Mouse (Mus musculus): ENCODE results near the gene Mphosph9.
"Not testable (repeated sequence)": the region's sequence is repeated elsewhere in the genome, so short reads cannot be mapped to it uniquely, and the experiment has no call there.

The Mphosph9 gene

GRCm38 (mm10) chr5:124236180-124236579, 91.6 kb downstream of the Mphosph9 start:
- DNase-seq (ENCODE audit: low spot score), result no peak

- DNase-seq (ENCODE audit: low spot score), result no peak
Observed at GRCm38 (mm10) chr5:124234778-124235177, 93.0 kb downstream of the Mphosph9 start.

GRCm38 (mm10) chr5:124233874-124234661, 93.7 kb downstream of the Mphosph9 start:
- DNase-seq (ENCODE audit: low spot score), result no peak

- no peak for DNase-seq (ENCODE audit: low spot score)
Observed at GRCm38 (mm10) chr5:124233144-124233465, 94.7 kb downstream of the Mphosph9 start.

DNA sequence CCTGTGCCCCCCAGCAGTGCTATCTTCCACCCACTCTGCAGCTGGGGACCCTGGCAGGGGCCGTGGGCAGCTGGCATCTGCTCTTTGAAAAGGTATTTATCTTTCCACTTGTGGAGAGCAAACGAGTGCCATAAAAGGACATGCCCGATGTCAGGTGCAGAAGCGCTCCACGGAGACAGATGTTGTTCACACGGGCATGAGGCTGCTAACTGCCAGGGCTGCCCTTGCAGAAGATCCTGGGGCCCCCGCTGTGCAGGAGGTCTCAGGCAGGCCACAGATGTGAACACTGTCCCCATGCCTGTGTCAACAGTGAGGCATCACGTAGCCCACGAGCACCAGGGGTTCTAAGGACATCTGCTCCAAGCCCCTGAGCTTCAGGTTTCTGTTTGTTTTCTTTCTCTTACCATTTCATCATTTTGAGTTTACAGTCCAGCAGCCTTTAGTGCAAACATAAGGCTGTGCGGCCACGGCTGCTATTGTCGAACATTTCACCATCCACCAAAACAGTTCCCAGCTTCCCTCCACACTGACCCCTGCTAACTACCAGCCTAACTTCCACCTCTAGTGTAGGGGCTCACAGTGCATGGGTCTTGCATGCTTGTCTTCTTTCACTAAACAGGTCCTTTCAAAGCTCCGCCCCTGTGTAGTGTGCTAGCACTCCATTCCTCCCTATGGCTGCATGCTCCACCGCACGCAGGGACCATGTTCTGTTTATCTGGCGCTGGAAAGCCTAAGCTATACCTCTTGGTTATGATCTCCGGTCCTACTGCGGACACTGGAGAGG, 95.2 kb downstream of the Mphosph9 start:
- no peak for DNase-seq (ENCODE audit: low spot score)

- DNase-seq (ENCODE audit: low spot score), result no peak
Observed at GRCm38 (mm10) chr5:124230461-124230860, 97.3 kb downstream of the Mphosph9 start.

GRCm38 (mm10) chr5:124227193-124227592, 100.6 kb downstream of the Mphosph9 start:
- DNase-seq (ENCODE audit: low spot score), result no peak

GRCm38 (mm10) chr5:124226494-124226893, 101.3 kb downstream of the Mphosph9 start:
- DNase-seq (ENCODE audit: low spot score), result no peak

DNA sequence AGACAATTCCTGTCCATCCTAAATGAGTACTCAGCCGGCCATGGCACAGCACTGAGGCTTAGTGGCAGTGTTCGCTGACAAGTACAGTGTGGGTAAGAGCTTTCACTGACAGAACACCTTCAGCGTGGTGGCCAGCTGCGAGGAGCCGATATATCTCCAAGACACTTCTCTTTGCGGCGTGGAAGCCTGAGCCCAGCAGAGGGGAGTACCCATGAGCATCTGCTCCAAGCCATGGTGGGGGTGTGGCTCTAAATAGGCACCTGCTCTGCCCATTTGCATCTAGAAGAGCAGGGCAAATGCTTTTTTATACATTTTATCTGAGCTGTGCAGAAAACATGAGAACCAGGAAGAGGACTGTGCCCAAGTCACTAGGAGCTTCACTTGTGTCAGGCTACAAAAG, 101.9 kb downstream of the Mphosph9 start:
- no peak for DNase-seq (ENCODE audit: low spot score)

DNA sequence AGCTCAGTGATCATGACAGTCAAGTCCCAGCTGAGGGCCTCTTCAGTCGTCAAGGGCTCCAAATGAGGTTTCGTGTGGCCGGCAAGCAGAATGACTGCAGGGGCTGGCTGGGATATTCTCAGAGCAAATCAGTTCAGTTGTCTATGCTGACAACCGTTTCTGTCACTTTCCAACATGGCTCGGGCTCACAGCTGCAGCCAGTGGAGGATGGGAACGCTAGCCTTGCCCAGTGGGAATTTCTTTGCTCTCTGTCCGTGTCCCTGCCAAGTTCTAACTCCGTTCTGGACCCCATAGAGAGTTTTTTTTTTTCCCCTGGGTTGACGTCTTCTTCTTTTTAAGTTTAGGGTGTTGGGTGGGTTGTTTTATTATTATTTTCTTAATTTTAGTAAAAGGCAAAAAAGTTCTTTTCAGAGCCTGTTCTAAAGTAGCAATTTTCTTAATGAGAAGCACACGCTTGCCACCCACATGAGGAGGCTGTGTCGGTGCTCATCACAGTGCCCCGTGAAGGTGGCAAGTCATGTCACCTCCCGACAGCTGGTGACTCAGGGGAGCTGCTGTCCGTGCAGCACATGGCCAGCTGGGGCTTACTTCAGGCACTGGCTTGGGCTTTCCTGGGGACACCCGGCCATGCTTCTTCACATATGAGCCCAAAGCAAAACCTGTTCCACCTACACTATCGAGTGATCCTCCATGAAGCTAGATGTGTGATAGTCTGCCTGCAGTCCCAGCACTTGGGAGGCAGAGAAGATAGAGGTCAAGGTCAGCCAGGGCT, 103.3 kb downstream of the Mphosph9 start:
- DNase-seq (ENCODE audit: low spot score), result no peak

GRCm38 (mm10) chr5:124223574-124223973, 104.2 kb downstream of the Mphosph9 start:
- DNase-seq (ENCODE audit: low spot score), result no peak

GRCm38 (mm10) chr5:124222696-124223095, 105.1 kb downstream of the Mphosph9 start:
- no peak for DNase-seq (ENCODE audit: low spot score)

- DNase-seq (ENCODE audit: low spot score), result no peak
Observed at GRCm38 (mm10) chr5:124221736-124222040, 106.1 kb downstream of the Mphosph9 start.

DNA sequence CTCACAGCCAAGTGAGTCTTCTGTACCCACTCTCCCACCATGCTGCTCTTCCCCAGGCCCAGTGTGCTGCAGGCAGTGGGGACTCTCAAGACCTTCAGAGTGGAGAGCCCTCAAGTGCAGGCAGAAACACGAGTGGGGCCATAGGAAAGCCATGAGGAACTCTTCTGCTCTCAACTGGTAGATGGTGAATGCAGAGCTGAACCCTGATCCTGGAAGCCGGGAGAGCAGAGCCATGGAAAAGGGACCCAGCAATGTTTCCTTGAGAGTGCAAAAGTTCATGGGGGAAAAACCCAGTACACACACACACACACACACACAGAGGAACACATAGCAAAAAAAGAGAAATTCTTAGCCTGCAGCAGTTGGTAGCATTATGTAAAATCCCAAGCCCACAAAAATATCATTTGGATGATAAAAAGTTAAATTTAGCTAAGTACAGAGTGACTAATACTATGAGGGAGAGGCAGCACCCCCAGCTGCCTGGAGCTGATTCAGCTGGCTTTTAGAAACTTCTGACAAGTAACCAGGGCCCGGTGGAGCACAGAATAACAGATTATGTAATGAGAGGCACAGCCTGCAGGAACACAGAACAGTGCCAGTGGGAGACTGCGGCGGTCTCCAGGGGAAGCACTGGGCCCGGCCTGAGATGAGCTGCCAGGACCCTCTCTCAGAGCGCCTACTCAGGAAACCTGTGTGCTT, 106.6 kb downstream of the Mphosph9 start:
- DNase-seq (ENCODE audit: low spot score), result no peak

DNA sequence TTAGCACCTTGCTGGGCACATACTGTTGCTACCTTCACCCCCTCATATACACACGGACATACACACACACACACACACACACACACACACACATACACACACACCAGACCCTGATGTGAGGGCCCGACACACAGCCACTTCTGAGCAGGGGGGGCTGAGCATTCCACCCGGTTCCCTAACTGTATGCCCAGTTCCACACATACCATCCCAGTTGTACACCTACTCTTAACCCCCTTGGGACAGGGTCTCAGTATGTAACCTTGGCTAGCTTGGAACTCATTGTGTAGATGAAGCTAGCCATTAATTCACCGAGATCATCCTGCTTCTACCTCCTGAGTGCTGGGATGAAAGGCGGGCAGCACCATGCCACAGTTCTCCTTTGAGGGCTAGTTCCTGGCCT, 107.2 kb downstream of the Mphosph9 start:
- no peak for DNase-seq (ENCODE audit: low spot score)

DNA sequence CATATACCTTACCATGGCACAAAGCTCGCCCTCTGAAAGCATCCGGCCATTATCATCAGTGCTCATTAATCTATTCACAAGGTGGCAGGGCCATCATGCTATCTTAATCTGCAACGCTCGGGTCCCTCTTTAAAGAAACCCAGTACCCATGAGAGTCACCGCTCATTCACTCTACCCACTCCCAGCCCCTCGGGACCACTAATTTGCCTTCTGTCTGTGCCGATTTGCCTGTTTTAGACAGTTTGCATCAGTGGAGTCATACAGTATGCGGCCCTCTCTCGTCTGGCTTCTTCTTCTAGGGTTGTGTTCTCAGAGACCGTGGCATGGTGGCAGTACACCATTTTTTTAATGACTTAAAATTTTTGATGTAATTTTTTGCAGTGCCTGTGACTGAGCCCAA, 108.3 kb downstream of the Mphosph9 start:
- DNase-seq (ENCODE audit: low spot score), result no peak

- DNase-seq (ENCODE audit: low spot score), result no peak
Observed at GRCm38 (mm10) chr5:124218986-124219385, 108.8 kb downstream of the Mphosph9 start.

DNA sequence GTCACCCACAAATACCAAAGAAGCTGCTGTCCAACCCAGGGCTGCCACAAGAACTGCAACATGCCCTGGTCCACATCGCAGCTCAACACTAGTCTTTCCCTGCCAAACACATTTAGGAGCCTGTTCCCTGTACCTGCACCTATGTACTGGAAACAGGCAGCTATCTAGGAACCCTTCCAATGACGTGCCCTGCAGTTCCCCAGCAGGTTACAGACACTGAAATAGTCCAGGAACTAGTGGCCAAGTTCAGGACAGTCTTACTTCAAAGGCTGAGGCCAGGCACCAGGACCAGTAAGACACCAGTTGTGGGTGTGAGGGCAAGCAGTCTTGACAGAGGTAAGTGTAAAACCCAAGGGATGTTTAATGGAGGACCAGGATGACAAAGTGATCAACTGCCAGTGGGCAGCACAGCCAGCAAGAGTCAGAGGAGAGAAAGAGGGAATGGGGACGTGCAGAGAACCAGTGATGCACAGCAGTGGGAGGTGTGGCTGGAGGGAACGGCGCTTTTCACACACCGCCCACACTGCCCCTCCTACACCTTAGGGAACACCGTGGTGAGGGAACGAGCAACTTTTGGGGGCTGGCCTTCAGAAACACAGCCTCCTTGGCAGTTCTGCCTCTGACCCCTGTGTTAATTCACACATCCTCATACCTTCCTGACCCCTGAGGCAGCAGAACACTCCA, 110.1 kb downstream of the Mphosph9 start:
- no peak for DNase-seq (ENCODE audit: low spot score)

DNA sequence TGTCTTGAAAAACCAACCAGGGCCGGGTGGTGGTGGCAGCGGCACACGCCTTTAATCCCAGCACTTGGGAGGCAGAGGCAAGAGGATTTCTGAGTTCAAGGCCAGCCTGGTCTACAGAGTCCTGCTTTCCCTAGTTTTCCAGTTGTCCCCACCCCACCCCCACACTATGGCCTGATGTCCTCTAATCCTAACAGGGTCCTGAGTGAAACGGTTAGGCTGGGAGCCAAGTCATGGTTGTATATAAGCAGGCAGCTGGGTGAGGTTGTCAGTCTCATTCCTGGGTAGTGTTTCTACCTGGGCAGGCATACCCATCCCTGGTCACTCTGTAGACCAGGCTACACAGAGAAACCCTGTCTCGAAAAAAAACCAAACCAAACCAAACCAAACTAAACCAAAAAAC, 110.7 kb downstream of the Mphosph9 start:
- DNase-seq (ENCODE audit: low spot score), result not testable (repeated sequence)

DNA sequence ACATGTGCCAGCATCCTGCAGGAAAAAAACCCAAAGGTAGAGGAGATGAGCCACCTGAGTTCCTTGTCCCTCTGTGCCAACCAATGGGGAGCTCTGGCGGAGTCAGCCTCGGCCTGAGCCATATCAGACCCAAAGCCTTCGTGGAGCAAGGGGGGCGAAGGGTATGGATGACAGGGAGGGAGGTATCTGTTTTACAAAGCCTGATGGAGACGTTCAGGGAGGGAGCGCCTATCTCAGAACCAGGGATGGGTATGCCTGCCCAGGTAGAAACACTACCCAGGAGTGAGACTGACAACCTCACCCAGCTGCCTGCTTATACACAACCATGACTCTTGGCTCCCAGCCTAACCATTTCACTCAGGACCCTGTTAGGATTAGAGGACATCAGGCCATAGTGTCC, 111.4 kb downstream of the Mphosph9 start:
- DNase-seq (ENCODE audit: low spot score), result no peak

- DNase-seq (ENCODE audit: low spot score), result no peak
Observed at GRCm38 (mm10) chr5:124215647-124216046, 112.1 kb downstream of the Mphosph9 start.

Data from MN1 (cell line).